Mouse (Mus musculus) heart, adult 18-20 months (tissue): ENCODE measurements at regions not wholly inside any gene's neighbourhood (a gene's known extent, or its start where the extent isn't known, plus 50 kb on each side); places are given as distances from the start of the nearest gene placed in this dataset.
A peak's percentile ranks its signal among the peaks of the same experiment; 100 is the strongest.

Experiments used
- DNase-seq, 2 experiments: peaks; one replicate each; pipeline ENCODE4 v3.0.0; 2021 to 2022; ENCODE audit warnings: mixed read lengths in 1 of 2

GRCm38 (mm10) chr9:101552789-101553188 lies 301.2 kb upstream of the Ppp2r3a start:
- DNase-seq: peak in 1 of 2 experiments; percentile 13

DNA sequence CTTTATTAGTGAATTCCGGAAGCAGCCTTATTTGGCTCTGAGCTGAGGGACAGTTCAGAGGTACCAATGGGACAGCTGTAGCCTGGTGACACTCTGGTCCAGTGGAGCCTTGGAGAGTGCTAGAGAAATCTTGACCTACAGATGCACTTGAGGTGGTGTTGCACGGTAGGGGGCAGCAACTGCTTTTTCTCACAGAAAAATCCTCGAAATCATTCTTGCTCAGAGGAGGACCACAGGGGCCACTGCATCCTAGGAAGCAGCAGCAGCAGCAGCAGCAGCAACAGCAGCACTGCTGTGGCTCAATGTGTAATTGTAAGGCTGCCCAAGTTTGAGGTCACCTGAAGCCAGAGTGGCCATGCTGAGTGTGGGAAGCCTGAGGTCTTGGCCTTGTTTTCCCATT lies 299.7 kb upstream of the Ppp2r3a start:
- DNase-seq: peak in 1 of 2 experiments; percentile 5

GRCm38 (mm10) chr9:101546213-101546832 lies 294.7 kb upstream of the Ppp2r3a start:
- DNase-seq: no peak

DNA sequence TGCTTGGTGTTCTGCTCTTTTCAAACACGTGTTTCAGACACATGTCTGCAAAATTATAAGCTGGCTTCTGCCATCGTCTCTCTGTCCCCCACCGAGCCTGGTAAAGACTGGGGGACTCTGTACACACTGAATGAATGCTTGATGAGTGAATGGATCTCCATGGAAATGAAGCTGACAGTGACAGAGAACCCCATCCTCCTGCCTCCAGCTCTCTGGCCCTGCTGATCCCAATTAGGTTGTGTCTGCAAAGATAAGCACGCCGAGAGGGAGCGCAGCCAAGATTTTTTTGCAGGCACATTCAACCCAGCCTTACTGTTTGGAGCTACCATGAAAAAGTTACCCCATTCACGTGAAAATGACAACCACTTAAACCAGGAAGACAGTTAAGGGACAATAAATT lies 266.5 kb upstream of the Ppp2r3a start:
- DNase-seq: peak in 1 of 2 experiments; percentile 27

GRCm38 (mm10) chr9:101510807-101511206 lies 259.2 kb upstream of the Ppp2r3a start:
- no peak for DNase-seq

- no peak for DNase-seq
Observed at GRCm38 (mm10) chr9:101509196-101509595, 257.6 kb upstream of the Ppp2r3a start.

GRCm38 (mm10) chr9:101507023-101507690 lies 255.6 kb upstream of the Ppp2r3a start:
- no peak for DNase-seq

DNA sequence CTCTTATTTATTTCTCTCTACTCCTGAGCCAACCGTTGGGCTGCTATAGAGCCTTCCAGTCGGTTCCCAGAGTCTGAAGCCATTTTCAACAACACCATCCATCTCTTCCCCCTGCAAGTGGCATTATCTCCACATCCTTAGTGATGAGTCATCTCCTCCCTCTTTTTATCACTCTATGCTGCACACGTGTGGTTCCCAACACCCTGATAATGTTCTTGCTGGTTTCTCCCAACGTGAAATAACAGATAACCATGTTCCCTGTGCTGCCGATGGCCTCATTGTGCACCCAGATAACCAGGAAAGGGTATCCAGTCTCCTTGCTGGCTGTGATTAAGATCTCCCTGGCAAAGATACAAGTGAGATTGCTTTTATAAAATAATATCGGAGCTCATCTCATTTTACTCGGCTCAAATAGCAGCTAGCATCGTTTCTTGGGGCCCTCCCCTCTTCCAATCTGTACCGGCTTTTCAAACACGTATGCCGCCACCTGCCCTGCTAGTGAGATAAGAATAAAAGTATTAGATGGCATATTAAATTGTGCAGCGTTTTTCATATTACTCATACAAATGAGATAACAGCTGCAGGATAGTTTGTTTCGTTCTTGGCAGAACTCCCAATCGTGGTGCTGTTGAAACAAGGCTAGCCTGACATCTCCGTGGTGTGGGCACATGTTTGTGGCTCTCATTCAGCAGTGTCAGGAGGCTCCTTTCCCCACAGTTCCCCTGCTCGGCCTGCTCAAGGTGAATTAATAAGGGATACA lies 250.3 kb upstream of the Ppp2r3a start:
- DNase-seq: no peak

- no peak for DNase-seq
Observed at GRCm38 (mm10) chr9:101501036-101501435, 249.4 kb upstream of the Ppp2r3a start.

DNA sequence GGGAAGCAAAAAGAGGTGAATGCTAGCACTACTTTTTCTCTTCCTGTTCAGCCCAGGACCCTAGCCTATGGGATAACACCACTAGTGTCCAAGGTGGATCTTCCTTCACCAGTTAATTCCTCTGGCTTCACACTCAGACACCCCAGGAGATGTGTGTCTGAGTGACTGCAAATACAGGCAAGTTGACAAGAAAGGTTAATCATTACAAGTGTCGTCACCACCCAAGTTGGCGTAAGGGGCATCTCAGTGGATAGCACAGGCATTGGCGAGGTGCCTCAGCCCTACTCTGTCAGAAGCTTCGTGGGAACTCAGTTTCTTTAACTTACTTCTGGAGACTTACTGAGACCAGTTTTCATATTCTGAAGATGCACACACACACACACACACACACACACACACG lies 247.1 kb upstream of the Ppp2r3a start:
- DNase-seq: no peak

DNA sequence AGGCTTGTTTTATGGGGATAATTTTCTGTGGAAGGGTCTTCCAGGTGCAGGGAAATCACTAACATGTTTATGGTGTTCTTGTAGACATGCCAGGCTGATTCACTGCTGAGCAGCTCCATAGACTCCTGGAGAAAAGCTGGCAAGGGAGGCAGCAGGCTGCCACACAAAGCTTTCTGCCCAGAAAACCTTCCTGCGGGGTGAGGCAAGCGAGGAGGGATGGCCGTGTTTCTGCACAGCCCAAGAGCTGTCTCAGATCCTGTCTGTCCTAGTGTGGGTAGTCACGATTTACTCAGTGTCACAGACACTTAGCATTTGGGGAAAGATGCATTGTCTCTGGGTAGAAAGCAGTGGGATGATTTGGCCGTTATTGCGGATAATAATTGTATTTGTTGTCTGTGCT lies 244.2 kb upstream of the Ppp2r3a start:
- DNase-seq: no peak

GRCm38 (mm10) chr9:101489013-101489412 lies 237.4 kb upstream of the Ppp2r3a start:
- no peak for DNase-seq

DNA sequence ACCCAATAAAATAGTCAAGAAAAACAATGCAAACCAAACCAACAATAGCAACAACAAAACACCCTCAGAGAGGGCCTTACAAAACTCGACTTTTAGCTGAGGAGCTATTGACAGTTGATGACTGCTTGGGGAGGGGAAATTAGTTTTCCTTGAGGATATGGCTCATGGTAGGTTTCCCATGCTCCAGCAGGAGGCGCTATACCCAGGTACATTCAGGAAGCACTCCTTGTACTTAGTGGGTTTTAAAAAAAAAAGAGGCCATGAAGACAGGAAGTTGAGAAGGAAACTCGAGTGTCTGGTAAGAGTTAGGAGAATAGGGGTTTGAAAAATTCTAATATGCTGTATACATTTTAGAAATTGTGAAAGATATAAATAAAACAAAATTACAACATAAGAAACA lies 224.6 kb upstream of the Ppp2r3a start:
- DNase-seq: no peak

- no peak for DNase-seq
Observed at GRCm38 (mm10) chr9:101473074-101473461, 221.5 kb upstream of the Ppp2r3a start.

DNA sequence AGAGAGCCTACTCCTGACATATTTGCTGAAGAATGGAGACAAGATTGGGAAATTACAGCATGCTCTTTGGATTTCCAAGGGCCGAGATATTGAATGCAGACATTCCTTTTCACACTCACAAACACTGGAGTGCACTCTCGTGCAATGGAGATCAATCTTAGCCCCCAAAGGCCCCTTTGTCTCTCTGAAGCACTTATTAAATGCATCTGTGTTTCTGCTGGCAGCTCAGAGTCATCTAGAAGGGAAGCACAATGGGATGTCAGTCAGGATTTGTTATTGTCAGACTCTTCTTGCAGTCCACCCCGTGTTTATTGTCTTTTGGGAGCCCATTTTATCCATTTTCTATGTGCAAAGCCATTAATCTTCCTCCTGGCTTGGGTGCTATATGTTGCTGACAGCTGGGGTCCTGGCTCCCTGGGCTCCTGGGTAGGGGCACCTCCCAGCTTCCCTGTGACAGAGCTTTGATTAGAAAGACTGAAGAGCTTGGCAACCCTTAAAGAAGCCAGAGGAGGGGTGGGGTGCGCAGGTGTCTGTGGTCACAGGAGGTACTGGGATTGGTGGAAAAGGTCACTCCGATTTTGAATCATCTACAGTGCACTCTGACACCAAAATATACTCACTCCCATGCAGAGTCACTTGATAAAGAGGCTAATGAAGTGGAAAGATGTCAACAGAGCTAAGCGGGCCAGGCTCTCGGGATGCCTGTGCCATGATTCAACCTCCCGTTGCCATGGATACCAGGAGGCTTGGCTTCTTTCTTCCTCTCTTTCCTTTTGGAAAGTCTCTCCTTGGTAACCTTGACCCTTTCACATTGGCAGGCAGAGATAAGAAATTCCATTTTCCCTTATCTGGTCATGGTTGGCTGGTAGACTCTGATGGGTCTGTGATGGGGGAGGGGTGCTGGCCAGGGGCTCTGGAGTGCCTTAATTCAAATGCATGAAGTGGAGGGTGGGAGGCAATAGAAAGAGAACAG lies 220.8 kb upstream of the Ppp2r3a start:
- DNase-seq: peak; percentile 9 to 25

DNA sequence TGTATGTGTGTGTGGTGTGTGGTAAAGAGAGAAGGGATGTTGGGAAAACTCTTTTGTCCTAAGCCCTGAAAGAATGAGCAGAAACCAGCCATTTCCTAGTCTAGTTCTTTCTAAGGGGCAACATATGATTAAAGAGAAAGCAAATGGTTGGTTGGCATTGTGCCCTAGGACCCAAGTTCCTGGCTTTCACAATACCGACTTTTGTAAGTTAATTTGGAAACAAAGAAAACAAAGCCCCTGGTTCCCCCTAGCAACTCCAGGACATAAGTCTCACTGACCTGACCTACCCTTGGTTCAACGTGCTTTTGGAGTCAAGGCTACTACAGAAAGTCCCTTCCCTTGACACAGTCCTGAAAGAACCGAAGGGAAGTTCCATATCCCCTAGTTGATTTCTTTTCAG lies 220.1 kb upstream of the Ppp2r3a start:
- no peak for DNase-seq

DNA sequence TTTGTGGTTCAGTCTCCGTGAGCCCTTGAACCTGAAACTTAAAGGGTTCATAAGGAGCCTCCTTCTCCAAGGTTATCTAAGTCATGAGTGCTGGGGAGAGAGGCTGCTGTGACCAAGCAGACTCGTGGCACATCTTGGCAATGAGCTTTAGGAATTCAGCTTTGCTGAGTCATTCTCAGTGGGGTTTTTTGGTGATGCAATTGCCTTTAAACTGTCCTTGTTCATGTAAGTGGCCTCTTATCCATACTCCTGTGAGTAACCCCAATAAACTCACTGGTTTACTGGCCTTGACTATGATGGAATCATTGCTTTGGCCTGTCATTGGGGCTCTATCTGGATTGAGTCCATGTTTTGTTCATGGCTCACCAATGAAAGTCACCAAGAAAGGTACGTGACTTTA lies 218.2 kb upstream of the Ppp2r3a start:
- no peak for DNase-seq

DNA sequence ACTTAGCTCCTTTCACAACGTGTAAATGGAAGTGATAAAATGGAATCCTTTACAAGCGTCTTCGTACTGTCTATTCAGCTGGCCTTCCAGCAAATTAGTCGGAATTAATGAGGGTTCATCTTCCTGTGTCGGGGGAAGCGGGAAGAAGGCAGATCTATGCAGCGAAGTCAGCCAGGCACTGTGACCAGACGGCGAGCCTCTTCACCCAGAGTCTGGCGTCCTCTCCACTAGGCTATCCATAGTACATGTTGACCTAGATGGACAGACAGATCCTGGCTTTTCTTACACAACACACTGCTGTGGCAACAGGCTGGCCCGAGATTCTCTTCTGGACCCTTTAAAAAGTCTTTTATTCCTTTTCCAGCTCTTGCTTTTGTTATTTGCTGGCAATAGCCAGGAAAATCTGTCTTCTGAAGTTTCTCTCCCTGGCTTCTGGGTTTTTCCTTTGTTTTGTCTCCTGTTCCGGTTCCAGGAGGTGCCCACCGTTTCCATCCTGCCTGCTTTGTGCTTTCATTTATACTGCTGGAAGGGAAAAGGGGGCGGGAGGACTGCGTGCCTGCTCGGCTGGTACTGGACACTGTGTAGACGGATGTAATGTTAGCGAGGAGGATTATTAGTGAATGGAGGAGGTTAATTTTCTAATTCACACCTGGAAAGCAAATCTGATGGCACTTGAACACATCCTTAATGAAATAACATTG lies 213.3 kb upstream of the Ppp2r3a start:
- DNase-seq: no peak

- DNase-seq: no peak
Observed at GRCm38 (mm10) chr9:101458947-101459627, 207.5 kb upstream of the Ppp2r3a start.

DNA sequence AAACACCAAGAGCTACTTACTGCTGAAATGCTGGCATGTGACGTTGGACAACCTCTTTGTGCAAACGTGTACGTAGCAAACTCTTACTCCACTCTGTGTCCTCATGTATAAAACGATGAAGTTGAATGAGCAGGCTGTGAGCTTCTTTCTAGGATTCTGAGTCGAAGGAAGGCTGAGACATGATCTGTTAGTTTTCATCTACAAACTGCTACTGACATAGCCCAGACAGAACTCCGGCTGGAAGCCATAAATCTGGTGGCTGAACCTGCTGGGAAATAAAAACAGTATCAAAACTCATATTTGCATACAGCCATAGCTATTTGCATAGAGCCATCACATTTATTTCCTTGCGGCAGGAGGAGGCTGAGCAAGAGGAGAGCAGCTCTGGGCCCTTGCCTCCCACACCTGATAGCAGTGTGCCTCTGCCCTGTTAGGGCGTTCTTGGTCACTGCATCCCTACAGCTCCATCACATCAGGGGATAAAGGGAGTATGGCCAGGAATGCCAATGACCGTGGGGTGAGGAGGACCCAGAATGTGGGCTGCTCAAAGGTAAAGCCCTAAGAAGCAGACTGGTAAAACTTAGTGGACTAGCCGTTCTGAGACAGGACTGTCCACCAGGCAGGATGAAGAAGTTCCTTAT lies 206.8 kb upstream of the Ppp2r3a start:
- no peak for DNase-seq
